Mouse (Mus musculus): Measurements from ENCODE around the gene Gm10160. TPM values are rescaled to one million over a fixed set of nuclear protein-coding genes. Genes with fewer than 3 reads are reported as not detected.
"Not testable (repeated sequence)": the region's sequence is repeated elsewhere in the genome, so short reads cannot be mapped to it uniquely, and the experiment has no call there.

Gm10160 gene
- total RNA-seq, 2 experiments from 2014 or later: not detected

- DNase-seq (ENCODE audit: low spot score in 2 of 2); intact Hi-C loops (cut with DNase I): not testable (repeated sequence)
Observed at GRCm38 (mm10) chr7:81837771-81838170, 17.8 kb downstream of the Gm10160 start.

GRCm38 (mm10) chr7:81835430-81835829 is 20.2 kb downstream of the Gm10160 start:
- intact Hi-C loops (cut with DNase I): no loop called here
- DNase-seq (ENCODE audit: low spot score in 2 of 2): no peak

GRCm38 (mm10) chr7:81834847-81835246 is 20.7 kb downstream of the Gm10160 start:
- intact Hi-C loops (cut with DNase I): no loop called here
- no peak for DNase-seq (ENCODE audit: low spot score in 2 of 2)

GRCm38 (mm10) chr7:81829379-81829894 is 26.2 kb downstream of the Gm10160 start, which contains the start of gene Btbd1:
Gene Btbd1 (minus strand): TSS chr7:81829431.
- intact Hi-C loops (cut with DNase I): loop anchor here (5.0 kb wide), 3 partner anchors 33 to 103 kb away; partner anchors contain the start of genes 3110040N11Rik and Hdgfl3
- peak; percentile 82 to 89 for DNase-seq (ENCODE audit: low spot score in 2 of 2)

- intact Hi-C loops (cut with DNase I): loop anchor here (5.0 kb wide), 3 partner anchors 33 to 103 kb away; partner anchors contain the start of genes 3110040N11Rik and Hdgfl3
- DNase-seq (ENCODE audit: low spot score in 2 of 2): peak; percentile 66 to 78
Observed at GRCm38 (mm10) chr7:81828681-81829378, 26.8 kb downstream of the Gm10160 start.

GRCm38 (mm10) chr7:81827806-81828667 is 27.6 kb downstream of the Gm10160 start:
- intact Hi-C loops (cut with DNase I): loop anchor here (5.0 kb wide), 3 partner anchors 34 to 104 kb away; partner anchors contain the start of genes 3110040N11Rik and Hdgfl3
- no peak for DNase-seq (ENCODE audit: low spot score in 2 of 2)

GRCm38 (mm10) chr7:81825381-81825780 is 30.2 kb downstream of the Gm10160 start:
- DNase-seq (ENCODE audit: low spot score in 2 of 2): no peak
- intact Hi-C loops (cut with DNase I): loop anchor here (5.0 kb wide), 3 partner anchors 37 to 107 kb away; partner anchors contain the start of genes 3110040N11Rik and Hdgfl3

GRCm38 (mm10) chr7:81824906-81825305 is 30.7 kb downstream of the Gm10160 start:
- intact Hi-C loops (cut with DNase I): loop anchor here (5.0 kb wide), 3 partner anchors 37 to 107 kb away; partner anchors contain the start of genes 3110040N11Rik and Hdgfl3
- DNase-seq (ENCODE audit: low spot score in 2 of 2): no peak

- DNase-seq (ENCODE audit: low spot score in 2 of 2): no peak
- intact Hi-C loops (cut with DNase I): no loop called here
Observed at GRCm38 (mm10) chr7:81806067-81806466, 49.5 kb downstream of the Gm10160 start.

Other genes starting within 250 kb of the Gm10160 start
- 10 to 100 TPM; 64.3 to 73.2 TPM for gene Homer2, start 148.3 kb downstream of the Gm10160 start, total RNA-seq (2021)
- gene Ramac, start 92.9 kb downstream of the Gm10160 start, total RNA-seq (2021): 10 to 100 TPM; 77.3 to 80.7 TPM
- gene 3110040N11Rik, start 66.3 kb downstream of the Gm10160 start, total RNA-seq (2021): 10 to 100 TPM; 22.3 to 27.0 TPM
- gene Btbd1, start 26.4 kb downstream of the Gm10160 start, total RNA-seq (2021): 100 to 1,000 TPM; 113 to 124 TPM
- 10 to 100 TPM; 28.4 to 36.9 TPM for gene Tm6sf1, start 3.2 kb upstream of the Gm10160 start, total RNA-seq (2021)
- gene Hdgfl3, start 78.7 kb upstream of the Gm10160 start, total RNA-seq (2021): 10 to 100 TPM; 76.0 to 76.9 TPM
- not detected for gene Bnc1, start 136.5 kb upstream of the Gm10160 start, total RNA-seq (2021)

Measured in left cerebral cortex, postnatal 36 days (tissue).